Mouse (Mus musculus) intestine, embryonic 16.5 days (tissue): ENCODE data around the gene Crybb2. TPM values are rescaled to one million over a fixed set of nuclear protein-coding genes. Genes with fewer than 3 reads are reported as not detected.
A peak's percentile ranks its signal among the peaks of the same experiment; 100 is the strongest.

Experiments
- ATAC-seq: fragments of 200-750 bp; cut with Nextera tagmentation; 2 replicates; pipeline ENCODE4 v1.8.0; 2017; ENCODE audit warnings: moderate TSS enrichment, moderate library complexity
- H3K27ac ChIP-seq: fragments of 300-500 bp; sonication (generic); 2 replicates; pipeline ENCODE4 v1.5.1; 2014; ENCODE audit warnings: mild to moderate bottlenecking, low read length
- H3K27me3 ChIP-seq: fragments of 300-500 bp; sonication (generic); replicated peaks from 2 replicates; pipeline ENCODE4 v1.6.1; 2014; ENCODE audit warnings: low read length, control low read depth, mixed read lengths; ENCODE audit not compliant: control insufficient read depth, insufficient read depth
- H3K36me3 ChIP-seq: fragments of 300-500 bp; sonication (generic); 2 replicates; pipeline ENCODE4 v1.6.1; 2014; ENCODE audit warnings: low read length, control low read depth; ENCODE audit not compliant: control insufficient read depth, insufficient read depth
- H3K4me1 ChIP-seq: fragments of 300-500 bp; sonication (generic); 2 replicates; pipeline ENCODE4 v1.6.1; 2014; ENCODE audit warnings: low read length, control low read depth, mixed read lengths; ENCODE audit not compliant: control insufficient read depth, insufficient read depth
- H3K4me2 ChIP-seq: fragments of 300-500 bp; sonication (generic); 2 replicates; pipeline ENCODE4 v1.6.1; 2014; ENCODE audit warnings: low read depth, low read length, control low read depth
- H3K4me3 ChIP-seq: fragments of 300-500 bp; sonication (generic); 2 replicates; pipeline ENCODE4 v1.5.1; 2014; ENCODE audit warnings: mild to moderate bottlenecking, low read length
- H3K9ac ChIP-seq: fragments of 300-500 bp; sonication (generic); 2 replicates; pipeline ENCODE4 v1.6.1; 2014; ENCODE audit warnings: low read depth, low read length
- H3K9me3 ChIP-seq: fragments of 300-500 bp; sonication (generic); 2 replicates; pipeline ENCODE4 v1.6.1; 2016; ENCODE audit warnings: low read length, control low read depth; ENCODE audit not compliant: control insufficient read depth
- WGBS: fragments of 180-500 bp; shearing (Covaris S2); extraction: QIAGEN DNeasy Blood & Tissue Kit; methylation state at CpG from one replicate; pipeline ENCODE4 v1.1.7; 2014; 5-methylcytosine and 5-hydroxymethylcytosine counted together
- polyA plus RNA-seq: library from polyadenylated mRNA; unstranded; fragments of >200 nt; fragmentation: Nextera tagmentation; extraction: Ambion mirVana; gene quantifications from 2 replicates; pipeline ENCODE4 v1.2.1, GENCODE M21; 2015

Crybb2 gene
- polyA plus RNA-seq, 1 experiment from 2014 or later = not detected

DNA sequence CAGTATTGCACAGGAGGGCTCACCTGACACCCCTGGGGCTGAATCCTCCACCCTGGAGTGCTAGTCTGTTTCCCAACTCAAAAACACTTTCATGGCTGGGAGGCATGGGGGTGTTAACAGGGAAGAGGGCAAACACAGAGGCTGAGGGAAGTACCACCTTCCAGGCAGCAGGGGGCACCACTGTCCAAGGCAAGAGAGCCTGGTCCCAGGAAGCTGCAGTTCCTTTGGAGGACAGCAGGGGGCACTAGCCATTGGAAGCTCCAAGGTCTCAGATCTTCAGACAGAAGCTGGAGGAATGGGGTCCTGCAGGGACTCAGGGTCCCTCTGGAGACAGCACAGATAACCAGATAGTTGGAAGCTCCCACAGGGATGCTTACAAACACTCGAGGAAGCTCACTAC lies 29.6 kb upstream of the Crybb2 start:
- ATAC-seq = peak; percentile 31; the same call in 1 of the 2 replicates
- Histone ChIP-seq H3K9ac (no peak overlapping the region), H3K27me3 (no peaks in the 10 kb centered on the region), H3K9me3 (no peaks in the 10 kb centered on the region), H3K4me2 (no peak overlapping the region), H3K4me3 (no peak overlapping the region), H3K27ac (no peak overlapping the region), H3K4me1 (no peaks in the 10 kb centered on the region), H3K36me3 (peaks cover 11% of the 10 kb centered on the region; the same call in 1 of the 2 replicates)
- WGBS = 18% methylated on average over 1 of the region's 1 CpGs

- no peak overlapping the region for H3K27ac ChIP-seq
- ATAC-seq = no peak
- H3K27me3 ChIP-seq = no peaks in the 10 kb centered on the region
- H3K36me3 ChIP-seq = peaks cover 16% of the 10 kb centered on the region; the same call in 1 of the 2 replicates
- WGBS = 91% methylated on average over 17 of the region's 17 CpGs
- no peak overlapping the region for H3K4me2 ChIP-seq
- H3K4me1 ChIP-seq = no peaks in the 10 kb centered on the region
- H3K4me3 ChIP-seq = no peak overlapping the region
- no peaks in the 10 kb centered on the region for H3K9me3 ChIP-seq
- H3K9ac ChIP-seq = no peak overlapping the region
These were observed 27.6 kb upstream of the Crybb2 start for GRCm38 (mm10) chr5:113097551-113097950.

DNA sequence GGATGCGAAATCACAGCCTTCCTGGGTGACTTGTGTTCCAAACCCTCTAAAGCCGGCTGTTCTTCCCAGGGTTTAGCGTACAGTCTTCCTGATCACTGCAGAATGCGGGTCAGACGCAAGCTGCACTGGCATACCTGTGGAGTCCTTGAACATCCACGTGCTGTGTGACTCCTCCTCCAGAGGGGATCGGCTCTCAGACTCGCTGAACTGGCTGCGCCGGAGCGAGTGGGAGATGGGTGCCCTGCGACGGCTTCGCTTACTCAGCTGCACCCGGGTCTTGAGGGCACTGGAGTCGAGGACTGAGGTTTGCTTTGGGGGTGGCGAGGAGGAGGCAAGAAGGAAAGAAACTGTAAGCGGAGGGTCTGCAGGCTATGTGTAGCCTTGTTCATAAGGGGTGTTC lies 25.5 kb upstream of the Crybb2 start:
- peaks cover 6% of the 10 kb centered on the region; the same call in 1 of the 2 replicates for H3K4me1 ChIP-seq
- no peak overlapping the region for H3K4me3 ChIP-seq
- no peak overlapping the region for H3K27ac ChIP-seq
- no peaks in the 10 kb centered on the region for H3K27me3 ChIP-seq
- H3K36me3 ChIP-seq = peaks cover 18% of the 10 kb centered on the region
- H3K4me2 ChIP-seq = no peak overlapping the region
- 88% methylated on average over 18 of the region's 18 CpGs for WGBS
- no peak for ATAC-seq
- H3K9ac ChIP-seq = no peak overlapping the region
- H3K9me3 ChIP-seq = no peaks in the 10 kb centered on the region

- no peaks in the 10 kb centered on the region for H3K27me3 ChIP-seq
- peaks cover 11% of the 10 kb centered on the region for H3K4me1 ChIP-seq
- H3K9ac ChIP-seq = no peak overlapping the region
- ATAC-seq = no peak
- H3K4me2 ChIP-seq = no peak overlapping the region
- H3K9me3 ChIP-seq = no peaks in the 10 kb centered on the region
- H3K36me3 ChIP-seq = peaks cover 16% of the 10 kb centered on the region
- H3K27ac ChIP-seq = no peak overlapping the region
- WGBS = 75% methylated on average over 7 of the region's 7 CpGs
- no peak overlapping the region for H3K4me3 ChIP-seq
These were observed 22.5 kb upstream of the Crybb2 start for GRCm38 (mm10) chr5:113092406-113092805.

- Histone ChIP-seq H3K27me3 (no peaks in the 10 kb centered on the region), H3K9ac (0 out of 2 replicates have a peak overlapping the region, but pooled peaks have one; percentile 29), H3K4me3 (no peak overlapping the region), H3K9me3 (no peaks in the 10 kb centered on the region), H3K4me1 (peaks cover 11% of the 10 kb centered on the region), H3K27ac (no peak overlapping the region), H3K36me3 (peaks cover 11% of the 10 kb centered on the region; the same call in 1 of the 2 replicates), H3K4me2 (no peak overlapping the region)
- 55% methylated on average over 5 of the region's 5 CpGs for WGBS
- 0 out of 2 replicates have a peak, but pooled peaks have one; percentile 12 for ATAC-seq
These were observed 21.2 kb upstream of the Crybb2 start for GRCm38 (mm10) chr5:113091162-113091561.

DNA sequence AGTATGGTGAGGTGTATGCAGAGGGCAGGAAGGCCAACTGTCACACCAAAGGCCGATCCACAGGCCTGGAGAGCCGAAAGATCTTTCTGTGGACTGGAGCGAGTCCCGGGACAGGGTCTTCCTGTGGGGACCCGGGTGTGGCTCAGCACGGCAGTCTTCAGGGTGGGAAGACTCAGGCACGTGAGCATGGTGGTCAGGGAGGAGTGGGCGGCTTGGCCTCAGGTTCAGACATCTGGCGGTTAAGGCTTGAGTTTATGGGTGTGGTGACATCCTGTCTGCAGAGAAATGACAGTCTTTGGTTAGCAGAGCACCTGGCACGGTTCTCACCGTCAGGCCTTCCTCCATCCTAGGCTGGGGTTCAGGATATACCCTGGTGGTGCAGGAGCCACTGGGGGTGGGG lies 20.8 kb upstream of the Crybb2 start:
- no peaks in the 10 kb centered on the region for H3K27me3 ChIP-seq
- peak overlapping the region; percentile 37; the same call in 1 of the 2 replicates for H3K27ac ChIP-seq
- no peak overlapping the region for H3K4me3 ChIP-seq
- peak; percentile 16; the same call in 1 of the 2 replicates for ATAC-seq
- H3K4me2 ChIP-seq = no peak overlapping the region
- H3K9me3 ChIP-seq = no peaks in the 10 kb centered on the region
- peaks cover 11% of the 10 kb centered on the region; the same call in 1 of the 2 replicates for H3K36me3 ChIP-seq
- peak overlapping the region; percentile 29; the same call in 1 of the 2 replicates for H3K9ac ChIP-seq
- peaks cover 11% of the 10 kb centered on the region for H3K4me1 ChIP-seq
- 87% methylated on average over 11 of the region's 11 CpGs for WGBS

DNA sequence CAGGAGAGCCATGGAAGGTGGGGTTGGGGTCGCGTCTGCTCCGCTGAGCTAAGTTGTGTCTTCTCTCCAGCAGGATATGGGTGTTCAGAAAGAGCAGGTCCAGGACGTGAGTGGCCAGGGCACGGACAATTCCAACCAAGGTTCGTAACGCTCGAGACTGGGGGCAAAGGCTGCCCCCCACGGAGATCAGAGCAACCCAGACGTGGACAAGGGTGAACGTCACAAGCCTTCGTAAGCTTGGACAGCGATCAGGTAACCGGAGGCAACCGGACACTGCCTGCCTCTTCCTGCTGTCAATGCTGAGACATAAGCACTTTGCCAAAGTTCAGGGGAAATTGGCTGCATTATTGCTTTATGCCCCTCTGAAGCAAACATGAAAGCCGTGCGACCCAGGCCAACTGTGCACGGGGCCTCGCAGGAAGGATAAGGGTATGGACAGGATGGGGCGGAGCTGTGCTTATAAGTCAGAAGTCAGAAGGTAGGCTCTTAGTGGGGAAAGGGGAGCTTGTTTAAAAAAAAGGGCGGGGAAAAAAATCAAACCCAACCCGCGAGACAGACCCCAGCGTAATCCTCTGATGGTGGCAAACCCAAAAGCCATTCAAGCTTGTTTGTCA lies 20.3 kb upstream of the Crybb2 start:
- peak overlapping the region; percentile 29; the same call in 1 of the 2 replicates for H3K9ac ChIP-seq
- no peaks in the 10 kb centered on the region for H3K9me3 ChIP-seq
- H3K4me3 ChIP-seq = no peak overlapping the region
- H3K4me2 ChIP-seq = no peak overlapping the region
- peak overlapping the region; percentile 37; the same call in 1 of the 2 replicates for H3K27ac ChIP-seq
- no peaks in the 10 kb centered on the region for H3K27me3 ChIP-seq
- ATAC-seq = peak; percentile 70
- peaks cover 11% of the 10 kb centered on the region for H3K4me1 ChIP-seq
- 76% methylated on average over 24 of the region's 24 CpGs for WGBS
- peaks cover 7% of the 10 kb centered on the region; the same call in 1 of the 2 replicates for H3K36me3 ChIP-seq

DNA sequence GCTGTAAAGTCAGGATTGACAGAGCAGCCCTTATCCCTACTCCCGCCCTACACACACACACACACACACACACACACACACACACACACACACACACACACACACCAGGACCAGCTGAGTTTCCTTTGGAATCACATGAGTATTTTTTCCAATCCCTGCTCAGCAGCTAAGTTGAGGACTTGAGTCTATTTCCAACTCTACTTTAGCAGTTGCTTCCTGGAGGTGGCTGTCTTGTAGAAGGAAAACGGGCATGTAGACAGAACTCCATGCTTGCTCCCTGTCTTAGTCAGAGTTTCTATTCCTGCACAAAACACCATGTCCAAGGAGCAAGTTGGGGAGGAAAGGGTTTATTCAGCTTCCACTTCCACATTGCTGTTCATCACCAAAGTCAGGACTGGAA lies 17.5 kb upstream of the Crybb2 start:
- ATAC-seq = no peak
- Histone ChIP-seq H3K4me1 (peaks cover 16% of the 10 kb centered on the region), H3K9ac (no peak overlapping the region), H3K4me2 (no peak overlapping the region), H3K27me3 (no peaks in the 10 kb centered on the region), H3K36me3 (peaks cover 3% of the 10 kb centered on the region; the same call in 1 of the 2 replicates), H3K4me3 (no peak overlapping the region), H3K9me3 (no peaks in the 10 kb centered on the region), H3K27ac (no peak overlapping the region)
- WGBS = 63% methylated on average over 2 of the region's 2 CpGs

DNA sequence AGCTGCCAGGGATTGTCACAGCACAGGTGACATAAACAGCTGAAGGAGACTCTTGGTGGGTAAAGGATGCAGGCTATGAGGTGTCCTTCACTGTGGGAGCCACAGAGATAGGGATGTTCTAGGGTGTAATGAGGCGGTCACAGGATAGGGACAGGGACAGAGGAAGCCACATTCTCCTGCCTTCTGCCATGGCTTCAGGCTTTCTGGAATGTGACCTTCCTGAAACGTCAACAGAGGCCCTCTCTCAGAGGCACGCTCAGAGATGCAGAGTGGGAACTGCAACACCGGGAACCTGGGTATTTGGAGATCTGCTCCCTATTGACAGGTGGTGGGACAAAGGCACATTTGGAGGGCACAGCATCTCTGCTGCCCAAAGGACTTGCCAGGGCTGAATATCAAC lies 17.1 kb upstream of the Crybb2 start:
- no peak overlapping the region for H3K9ac ChIP-seq
- no peak for ATAC-seq
- WGBS = 54% methylated on average over 4 of the region's 4 CpGs

More for the DNA sequence above, 17.1 kb upstream of the Crybb2 start:
- peaks cover 3% of the 10 kb centered on the region; the same call in 1 of the 2 replicates for H3K36me3 ChIP-seq
- no peaks in the 10 kb centered on the region for H3K9me3 ChIP-seq
- no peak overlapping the region for H3K27ac ChIP-seq
- no peaks in the 10 kb centered on the region for H3K27me3 ChIP-seq
- H3K4me3 ChIP-seq = no peak overlapping the region
- no peak overlapping the region for H3K4me2 ChIP-seq
- H3K4me1 ChIP-seq = peaks cover 18% of the 10 kb centered on the region
